Mouse (Mus musculus): ENCODE data around the gene Nvl.

- no peak for TF ChIP-seq CTCF (IDR thresholded peaks at IDR 0.05; ENCODE audit: borderline replicate concordance, extremely low read depth, insufficient read depth, insufficient read length)
- TF ChIP-seq POLR2A (IDR thresholded peaks at IDR 0.05; ENCODE audit: borderline replicate concordance, extremely low read depth, insufficient read depth, insufficient read length, poor library complexity, severe bottlenecking): no peak
Observed at GRCm38 (mm10) chr1:181167816-181168215, 23.8 kb upstream of the Nvl start.
